Mouse (Mus musculus) forebrain, embryonic 13.5 days (tissue): Measurements from ENCODE around the gene Ttc17. TPM values are rescaled to one million over a fixed set of nuclear protein-coding genes. Genes with fewer than 3 reads are reported as not detected.

Source experiments
- ATAC-seq: fragments of 200-750 bp; cut with Nextera tagmentation; 2 replicates; pipeline ENCODE4 v1.8.0; 2017
- H3K27ac ChIP-seq: fragments of 300-500 bp; sonication (generic); 2 replicates; pipeline ENCODE4 v1.5.1; 2015; ENCODE audit warnings: inconsistent platforms, mild to moderate bottlenecking, moderate library complexity
- H3K27me3 ChIP-seq: fragments of 300-500 bp; sonication (generic); 2 replicates; pipeline ENCODE4 v1.6.1; 2015; ENCODE audit warnings: mild to moderate bottlenecking, inconsistent platforms
- H3K36me3 ChIP-seq: fragments of 300-500 bp; sonication (generic); 2 replicates; pipeline ENCODE4 v1.6.1; 2015; ENCODE audit warnings: mild to moderate bottlenecking, inconsistent platforms; ENCODE audit not compliant: poor library complexity, severe bottlenecking
- H3K4me1 ChIP-seq: fragments of 300-500 bp; sonication (generic); 2 replicates; pipeline ENCODE4 v1.6.1; 2015; ENCODE audit warnings: inconsistent platforms
- H3K4me2 ChIP-seq: fragments of 300-500 bp; sonication (generic); 2 replicates; pipeline ENCODE4 v1.6.1; 2015; ENCODE audit warnings: inconsistent platforms, mild to moderate bottlenecking, moderate library complexity
- H3K4me3 ChIP-seq: fragments of 300-500 bp; sonication (generic); 2 replicates; pipeline ENCODE4 v1.5.1; 2015; ENCODE audit warnings: mild to moderate bottlenecking, inconsistent platforms
- H3K9ac ChIP-seq: fragments of 300-500 bp; sonication (generic); 2 replicates; pipeline ENCODE4 v1.6.1; 2015; ENCODE audit warnings: mild to moderate bottlenecking, inconsistent platforms
- H3K9me3 ChIP-seq: fragments of 300-500 bp; sonication (generic); replicated peaks from 2 replicates; pipeline ENCODE4 v1.6.1; 2016; ENCODE audit warnings: inconsistent platforms
- WGBS: fragments of 180-500 bp; shearing (Covaris S2); methylation state at CpG from one replicate; pipeline ENCODE4 v1.1.7; 2015; 5-methylcytosine and 5-hydroxymethylcytosine counted together
- polyA plus RNA-seq: library from polyadenylated mRNA; unstranded; fragments of >200 nt; fragmentation: Nextera tagmentation; extraction: Ambion mirVana; gene quantifications from 2 replicates; pipeline ENCODE4 v1.2.1, GENCODE M21; 2015

Gene Ttc17
- 17.0 and 17.9 TPM in 2 replicates for polyA plus RNA-seq

DNA sequence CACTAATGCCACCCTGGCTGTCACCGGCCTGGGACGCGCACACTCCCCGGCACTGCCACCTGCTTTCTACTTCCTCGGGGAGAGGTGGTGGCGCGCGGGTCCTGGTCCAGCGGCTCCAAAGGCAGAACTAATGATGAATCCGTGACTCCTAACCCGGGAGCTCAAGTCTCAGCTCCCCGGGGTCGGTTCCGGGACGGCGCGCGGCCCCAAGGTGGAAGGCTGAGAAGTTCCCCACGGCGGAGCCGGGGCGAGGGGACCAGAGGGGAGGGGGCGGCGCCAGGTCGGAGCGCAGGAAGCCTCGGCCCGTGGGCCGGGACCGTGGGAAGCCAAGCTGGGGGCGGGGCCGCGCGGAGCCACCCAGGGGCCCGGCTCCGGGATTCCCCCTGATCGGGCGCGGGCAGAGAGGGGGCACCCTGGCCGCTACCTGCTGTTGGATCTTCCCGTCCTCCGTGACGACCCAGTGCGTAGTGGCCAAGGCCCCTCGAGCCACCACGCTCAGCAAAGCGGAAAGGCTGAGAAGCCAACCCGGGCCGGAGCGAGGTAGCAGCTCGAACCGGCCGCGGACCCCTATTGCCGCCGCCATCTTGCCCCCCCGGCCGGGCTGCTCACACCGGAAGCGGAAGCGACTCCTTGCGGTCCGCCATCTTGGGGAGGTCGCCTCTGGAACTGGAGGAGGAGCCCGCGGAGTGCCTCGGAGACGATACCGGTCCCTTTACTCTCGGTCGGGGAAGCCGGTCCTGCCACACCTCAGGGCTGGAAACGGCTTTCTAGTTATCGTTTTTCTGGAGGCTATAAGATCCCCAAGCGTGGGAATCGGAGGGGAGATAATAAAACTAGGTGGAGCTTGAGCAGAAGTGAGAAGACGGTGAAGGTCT lies at the start of gene Ttc17:
TSS of gene Ttc17 (minus strand) at position 607 of the 875 bp plus-strand sequence.
- WGBS, result under 1% methylated on average over 70 of the region's 77 CpGs

DNA sequence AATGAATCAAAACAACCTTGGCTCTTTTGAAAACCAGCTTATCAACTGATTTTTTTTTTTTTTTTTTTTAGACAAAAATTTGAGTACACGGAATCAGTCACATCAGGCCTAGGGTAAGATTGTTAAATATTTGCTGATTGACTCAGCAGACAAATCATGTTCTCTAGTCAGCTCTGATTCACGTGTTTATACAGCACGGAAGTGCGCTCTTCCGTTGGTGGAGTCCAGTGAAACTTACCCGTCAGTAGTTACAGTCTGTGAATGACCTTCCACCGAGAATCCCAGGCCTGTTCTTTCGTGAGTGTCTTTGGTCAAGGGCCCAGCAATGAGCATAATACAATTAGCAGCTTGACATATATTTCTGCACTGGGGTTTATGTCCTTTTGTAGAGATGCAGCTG lies 43.2 kb upstream of the Ttc17 start:
- Histone ChIP-seq H3K9ac (no peak overlapping the region), H3K4me2 (no peak overlapping the region), H3K36me3 (no peaks in the 10 kb centered on the region), H3K27me3 (no peaks in the 10 kb centered on the region), H3K9me3 (no peaks in the 10 kb centered on the region), H3K4me3 (no peak overlapping the region), H3K27ac (no peak overlapping the region), H3K4me1 (no peaks in the 10 kb centered on the region)
- 92% methylated on average over 8 of the region's 8 CpGs for WGBS
- no peak for ATAC-seq

More for the DNA sequence above, at the start of gene Ttc17:
- Histone ChIP-seq H3K27me3 (no peaks in the 10 kb centered on the region), H3K9me3 (no peaks in the 10 kb centered on the region), H3K27ac (peak within 1 kb of the TSS; percentile 89), H3K9ac (peak within 1 kb of the TSS; percentile 92), H3K4me2 (peak within 1 kb of the TSS; percentile 85), H3K4me3 (peak within 1 kb of the TSS; percentile 96), H3K36me3 (peaks cover 15% of the 10 kb centered on the region), H3K4me1 (peaks cover 33% of the 10 kb centered on the region)
- peak; percentile 97 for ATAC-seq

DNA sequence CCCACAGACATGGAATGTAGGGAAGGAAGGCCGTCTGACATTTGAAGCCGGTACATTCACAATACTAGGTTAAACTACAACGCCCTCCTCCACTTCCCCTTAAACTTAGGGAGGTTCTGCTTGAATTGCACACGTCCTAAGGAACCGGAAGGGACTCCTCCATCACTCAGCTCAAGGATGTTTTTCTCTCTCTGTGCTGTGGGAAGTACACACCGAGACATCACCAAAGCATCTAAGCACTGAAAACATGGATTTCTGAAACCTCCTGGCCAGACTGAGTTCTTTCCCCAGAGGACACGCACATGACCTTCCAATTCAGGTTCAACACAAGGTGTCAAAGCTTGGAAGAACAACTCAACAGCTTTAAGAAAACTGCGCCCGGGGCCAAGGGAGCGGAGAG lies 30.5 kb upstream of the Ttc17 start:
- H3K4me2 ChIP-seq, result peak overlapping the region; percentile 88
- no peak overlapping the region for H3K27ac ChIP-seq
- H3K9ac ChIP-seq, result peak overlapping the region; percentile 92
- no peaks in the 10 kb centered on the region for H3K9me3 ChIP-seq
- no peaks in the 10 kb centered on the region for H3K36me3 ChIP-seq
- no peaks in the 10 kb centered on the region for H3K27me3 ChIP-seq
- no peak for ATAC-seq
- WGBS, result under 1% methylated on average over 10 of the region's 10 CpGs
- peaks cover 21% of the 10 kb centered on the region for H3K4me1 ChIP-seq
- H3K4me3 ChIP-seq, result peak overlapping the region; percentile 98

DNA sequence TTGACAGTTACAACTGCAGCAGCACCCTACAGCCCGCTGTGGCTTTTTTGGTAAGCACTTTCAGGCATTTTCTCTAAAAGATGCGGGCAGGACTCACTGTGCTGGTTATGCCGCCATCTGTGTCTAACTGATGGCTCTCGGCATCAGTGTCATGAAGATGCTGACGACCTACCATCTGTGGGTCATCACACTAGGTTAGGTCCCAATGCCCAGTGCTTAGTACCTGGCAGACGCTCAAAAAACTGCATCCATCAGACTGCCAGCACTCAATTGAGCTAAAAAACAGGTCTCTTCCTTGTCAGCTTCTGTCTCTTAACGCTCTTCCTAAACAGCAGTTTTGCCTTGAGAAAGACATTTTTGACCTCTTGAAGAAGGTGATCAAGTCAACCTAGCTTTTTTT lies 29.0 kb upstream of the Ttc17 start:
- Histone ChIP-seq H3K4me1 (peaks cover 21% of the 10 kb centered on the region), H3K9me3 (no peaks in the 10 kb centered on the region), H3K36me3 (no peaks in the 10 kb centered on the region), H3K9ac (no peak overlapping the region), H3K27me3 (no peaks in the 10 kb centered on the region), H3K27ac (no peak overlapping the region), H3K4me3 (no peak overlapping the region), H3K4me2 (0 out of 2 replicates have a peak overlapping the region, but pooled peaks have one; percentile 88)
- ATAC-seq, result no peak
- 88% methylated on average over 7 of the region's 7 CpGs for WGBS

DNA sequence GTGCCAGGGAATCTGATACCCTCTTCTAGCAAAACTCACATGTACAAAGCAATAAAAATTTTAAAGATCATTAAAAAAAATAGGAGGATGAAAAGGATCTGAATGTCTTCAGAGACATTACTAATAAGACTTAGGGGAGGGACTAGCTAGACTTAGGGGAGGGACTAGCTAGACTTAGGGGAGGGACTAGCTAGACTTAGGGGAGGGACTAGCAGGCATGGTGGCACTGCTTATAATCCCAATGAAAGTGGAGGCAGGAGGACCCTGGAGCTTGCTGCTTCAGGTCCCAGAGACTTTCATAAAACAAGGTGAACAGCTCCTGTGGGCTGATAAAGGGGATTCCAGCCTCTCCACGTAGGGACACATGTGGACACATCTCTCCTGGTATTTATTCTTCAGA lies 28.3 kb upstream of the Ttc17 start:
- H3K27ac ChIP-seq, result no peak overlapping the region
- no peak for ATAC-seq
- H3K4me2 ChIP-seq, result no peak overlapping the region
- H3K4me1 ChIP-seq, result peaks cover 21% of the 10 kb centered on the region
- no peaks in the 10 kb centered on the region for H3K9me3 ChIP-seq
- 50% methylated on average over 1 of the region's 1 CpGs for WGBS
- no peaks in the 10 kb centered on the region for H3K36me3 ChIP-seq
- no peak overlapping the region for H3K4me3 ChIP-seq
- H3K27me3 ChIP-seq, result no peaks in the 10 kb centered on the region
- no peak overlapping the region for H3K9ac ChIP-seq

DNA sequence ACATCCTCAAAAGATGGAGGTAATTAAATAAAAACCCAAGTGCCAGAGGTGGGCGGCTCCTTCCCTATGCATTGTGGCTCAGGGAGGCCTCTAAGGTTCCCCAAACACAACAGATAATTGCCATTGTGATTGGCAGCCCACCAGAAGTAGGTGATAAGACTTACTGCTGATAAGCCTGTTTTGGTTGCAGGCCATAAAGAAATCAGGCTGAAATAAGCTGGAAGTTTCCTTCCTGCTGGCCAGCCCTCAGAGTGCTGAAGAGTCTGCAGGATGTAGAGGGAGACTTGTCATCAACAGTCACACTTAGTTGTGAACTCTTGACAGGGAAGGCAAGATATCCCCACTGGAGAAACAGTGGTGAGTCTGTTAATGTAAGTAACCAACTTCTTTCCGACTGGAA lies 25.7 kb upstream of the Ttc17 start:
- Histone ChIP-seq H3K4me1 (peaks cover 20% of the 10 kb centered on the region), H3K27ac (no peak overlapping the region), H3K4me3 (no peak overlapping the region), H3K36me3 (peaks cover 6% of the 10 kb centered on the region), H3K9me3 (no peaks in the 10 kb centered on the region), H3K9ac (no peak overlapping the region), H3K27me3 (no peaks in the 10 kb centered on the region), H3K4me2 (no peak overlapping the region)
- ATAC-seq, result no peak
- WGBS, result 82% methylated on average over 2 of the region's 2 CpGs

DNA sequence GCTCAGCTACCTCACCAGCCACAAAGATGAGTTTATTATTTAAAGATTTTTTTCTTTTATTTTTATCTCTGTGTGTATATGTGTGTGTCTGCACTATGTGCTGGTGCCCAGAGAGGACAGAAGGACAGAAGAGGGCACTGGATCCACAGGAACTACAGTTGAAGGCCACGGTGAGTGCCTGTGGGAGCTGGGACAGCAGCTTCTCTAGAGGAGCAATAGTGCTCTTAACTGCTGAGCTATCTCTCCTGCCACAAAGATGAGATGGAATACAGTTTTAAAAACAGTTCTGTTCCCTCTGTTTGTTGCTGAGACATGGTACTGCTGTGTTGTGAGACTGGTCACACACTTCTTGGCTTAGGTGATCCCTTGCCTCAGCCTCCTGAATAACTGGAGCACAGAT lies 22.0 kb upstream of the Ttc17 start:
- Histone ChIP-seq H3K4me2 (no peak overlapping the region), H3K4me1 (no peaks in the 10 kb centered on the region), H3K27ac (no peak overlapping the region), H3K36me3 (peaks cover 42% of the 10 kb centered on the region), H3K27me3 (no peaks in the 10 kb centered on the region), H3K9ac (no peak overlapping the region), H3K4me3 (no peak overlapping the region), H3K9me3 (no peaks in the 10 kb centered on the region)
- no peak for ATAC-seq
- WGBS, result 97% methylated on average over 1 of the region's 1 CpGs

DNA sequence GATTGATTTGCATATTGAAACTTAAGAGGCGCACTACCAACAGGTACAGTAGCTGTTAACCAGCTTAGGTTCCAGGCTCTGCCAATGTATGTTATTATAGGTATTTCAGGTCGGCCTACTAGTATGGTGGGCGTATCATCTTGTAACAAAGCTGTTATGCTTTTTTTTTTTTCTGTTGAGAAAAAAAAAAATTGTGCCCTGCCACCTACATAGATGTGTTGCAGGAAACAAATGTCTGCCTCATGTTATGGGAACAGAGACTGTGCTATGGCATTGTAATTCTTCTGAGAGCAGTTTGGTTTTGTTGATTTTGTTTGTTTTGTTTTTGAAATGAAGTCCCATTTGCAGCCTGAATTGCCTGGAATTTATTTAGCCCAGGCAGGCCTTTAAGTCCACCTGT lies 952 bp upstream of the Ttc17 start:
- Histone ChIP-seq H3K27ac (no peak overlapping the region), H3K4me1 (peaks cover 33% of the 10 kb centered on the region), H3K4me2 (peak overlapping the region; percentile 85), H3K9me3 (no peaks in the 10 kb centered on the region), H3K9ac (peak overlapping the region; percentile 92), H3K27me3 (no peaks in the 10 kb centered on the region), H3K36me3 (peaks cover 23% of the 10 kb centered on the region), H3K4me3 (peak overlapping the region; percentile 96)
- WGBS, result 34% methylated on average over 3 of the region's 3 CpGs
- ATAC-seq, result no peak

DNA sequence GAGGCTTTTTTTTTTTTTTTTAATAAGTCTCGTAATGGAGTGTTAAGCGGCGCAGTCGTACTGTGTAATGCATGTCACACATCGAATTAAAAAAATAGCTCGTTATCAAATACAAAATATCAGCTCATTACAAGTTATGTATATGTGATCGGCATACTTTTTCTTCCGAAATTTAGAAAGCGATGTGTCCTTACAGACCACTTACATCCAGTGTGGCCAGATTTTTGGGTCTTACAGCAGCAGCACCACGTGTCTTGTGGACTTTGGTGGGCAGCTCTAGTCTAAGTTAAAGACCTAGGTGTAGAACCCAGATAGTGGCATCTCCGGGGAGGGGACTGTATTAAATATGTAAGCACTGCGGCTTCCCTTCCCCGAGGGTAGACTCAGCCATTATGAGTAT lies 532 bp upstream of the Ttc17 start:
- H3K9ac ChIP-seq, result peak overlapping the region; percentile 92
- H3K36me3 ChIP-seq, result peaks cover 20% of the 10 kb centered on the region
- 2% methylated on average over 13 of the region's 13 CpGs for WGBS
- H3K4me2 ChIP-seq, result peak overlapping the region; percentile 85
- no peaks in the 10 kb centered on the region for H3K27me3 ChIP-seq
- H3K9me3 ChIP-seq, result no peaks in the 10 kb centered on the region
- H3K4me3 ChIP-seq, result peak overlapping the region; percentile 96
- ATAC-seq, result peak; percentile 20
- H3K27ac ChIP-seq, result no peak overlapping the region
- H3K4me1 ChIP-seq, result peaks cover 33% of the 10 kb centered on the region

DNA sequence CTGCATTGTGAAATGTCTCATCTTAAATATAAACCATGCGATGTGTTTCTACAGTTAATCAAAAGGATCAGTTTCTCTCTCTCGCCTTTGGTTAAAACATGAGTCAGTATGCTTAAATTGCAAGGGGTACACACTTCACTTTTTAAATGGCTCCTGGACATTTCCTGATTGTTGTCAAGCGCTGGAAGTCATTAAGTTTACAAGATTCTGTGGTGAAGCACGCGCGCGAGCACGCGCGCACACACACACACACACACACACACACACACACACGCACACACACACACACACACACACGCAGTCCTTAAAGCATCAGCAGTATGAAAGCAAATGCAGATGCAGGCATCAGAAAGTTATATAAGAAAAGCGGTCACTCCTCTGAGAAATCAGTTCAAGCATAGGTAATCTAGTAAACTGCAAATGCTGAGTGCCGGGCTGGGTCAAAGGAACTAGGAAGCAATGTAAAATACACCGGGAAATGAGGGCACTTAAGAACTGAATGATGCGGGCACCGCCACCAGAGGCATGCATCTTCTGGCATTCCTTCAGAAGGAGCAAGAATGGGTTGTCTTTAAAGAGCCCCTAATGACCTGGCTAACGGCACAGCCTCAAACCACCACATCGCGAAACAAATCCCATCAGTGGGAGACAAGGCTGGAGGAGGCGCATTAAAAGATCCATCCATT lies 949 bp downstream of the Ttc17 start:
- H3K27ac ChIP-seq, result peak overlapping the region; percentile 89; the same call in 1 of the 2 replicates
- peaks cover 33% of the 10 kb centered on the region for H3K4me1 ChIP-seq
- H3K4me3 ChIP-seq, result peak overlapping the region; percentile 96
- H3K4me2 ChIP-seq, result peak overlapping the region; percentile 85
- no peak for ATAC-seq
- peak overlapping the region; percentile 92 for H3K9ac ChIP-seq
- H3K36me3 ChIP-seq, result peaks cover 7% of the 10 kb centered on the region; the same call in 1 of the 2 replicates
- no peaks in the 10 kb centered on the region for H3K9me3 ChIP-seq
- no peaks in the 10 kb centered on the region for H3K27me3 ChIP-seq
- WGBS, result 9% methylated on average over 21 of the region's 21 CpGs

DNA sequence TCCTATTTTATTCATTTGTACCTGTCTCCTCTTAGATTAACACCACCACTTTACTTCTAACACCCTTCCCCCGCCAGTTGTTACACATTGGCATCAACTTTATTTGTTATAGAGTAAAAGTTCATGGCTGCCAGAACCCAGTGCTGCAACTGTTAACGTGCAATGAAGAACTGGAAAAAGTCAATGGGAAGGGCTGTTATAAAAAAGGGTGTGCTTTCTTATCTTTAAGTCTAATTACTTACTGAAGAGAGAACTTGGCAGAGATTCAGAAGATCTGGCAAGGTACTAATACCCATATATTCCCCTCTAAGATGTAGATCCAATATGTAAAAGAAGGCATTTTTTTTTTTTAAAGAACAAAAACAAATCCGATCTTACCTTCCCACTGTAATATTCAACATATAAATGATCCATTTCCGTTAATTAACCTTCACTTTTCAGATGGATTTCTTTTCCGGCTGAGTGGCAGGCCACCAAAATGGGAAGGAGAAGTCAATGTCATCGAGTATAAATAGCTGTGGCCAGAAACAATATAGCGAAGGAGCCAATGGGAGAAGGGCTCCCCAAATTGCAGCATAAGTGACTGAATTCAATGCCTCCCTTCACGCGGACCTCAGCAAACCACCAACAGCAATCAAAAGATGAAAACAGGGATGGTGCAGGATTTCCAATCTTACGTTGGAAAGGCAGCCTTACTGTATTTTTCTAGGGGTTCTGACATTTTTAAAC lies 1.8 kb downstream of the Ttc17 start:
- Histone ChIP-seq H3K36me3 (no peaks in the 10 kb centered on the region), H3K4me1 (peaks cover 33% of the 10 kb centered on the region), H3K27ac (no peak overlapping the region), H3K9me3 (no peaks in the 10 kb centered on the region), H3K4me2 (peak overlapping the region; percentile 85), H3K27me3 (no peaks in the 10 kb centered on the region), H3K9ac (no peak overlapping the region; the same call in 1 of the 2 replicates), H3K4me3 (peak overlapping the region; percentile 7)
- no peak for ATAC-seq
- WGBS, result 51% methylated on average over 10 of the region's 10 CpGs

DNA sequence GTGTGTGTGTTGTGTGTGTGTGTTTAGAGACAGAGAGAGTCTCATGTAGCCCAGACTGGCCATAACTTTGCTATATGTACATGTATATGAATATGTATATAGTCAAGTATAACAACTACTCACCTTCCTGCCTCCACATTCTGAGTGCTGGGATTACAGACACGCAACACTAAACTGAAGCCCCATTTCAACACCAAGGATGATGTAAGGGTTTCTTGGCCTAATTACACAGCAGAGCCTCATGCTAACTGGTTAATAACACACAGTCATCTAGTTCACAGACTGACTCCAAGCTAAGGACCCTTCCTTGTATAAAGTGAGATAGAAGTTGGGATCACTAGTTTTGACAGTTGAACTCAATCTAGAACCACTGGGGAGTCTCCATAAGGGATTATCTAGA lies 3.9 kb downstream of the Ttc17 start:
- 98% methylated on average over 1 of the region's 1 CpGs for WGBS
- H3K4me2 ChIP-seq, result no peak overlapping the region

More for the DNA sequence above, 3.9 kb downstream of the Ttc17 start:
- Histone ChIP-seq H3K36me3 (no peaks in the 10 kb centered on the region), H3K4me1 (peaks cover 40% of the 10 kb centered on the region), H3K9me3 (no peaks in the 10 kb centered on the region), H3K9ac (no peak overlapping the region), H3K27me3 (no peaks in the 10 kb centered on the region), H3K4me3 (no peak overlapping the region), H3K27ac (no peak overlapping the region)
- no peak for ATAC-seq
